Mouse (Mus musculus): ENCODE measurements at regions not wholly inside any gene's neighbourhood (a gene's known extent, or its start where the extent isn't known, plus 50 kb on each side); places are given as distances from the start of the nearest gene placed in this dataset.

GRCm38 (mm10) chr11:71409211-71409765 is 178.8 kb upstream of the Nlrp1b start:
- no peak for DNase-seq
- intact Hi-C loops (cut with DNase I), result no loop called here

- DNase-seq, result no peak
- intact Hi-C loops (cut with DNase I), result no loop called here
Measured at GRCm38 (mm10) chr11:71410582-71410981, 180.0 kb upstream of the Nlrp1b start.

- DNase-seq, result no peak
- intact Hi-C loops (cut with DNase I), result no loop called here
Measured at GRCm38 (mm10) chr11:71411958-71412357, 181.4 kb upstream of the Nlrp1b start.

GRCm38 (mm10) chr11:71414403-71415140 is 184.0 kb upstream of the Nlrp1b start:
- intact Hi-C loops (cut with DNase I), result no loop called here

GRCm38 (mm10) chr11:71415451-71415850 is 184.9 kb upstream of the Nlrp1b start:
- DNase-seq, result no peak
- intact Hi-C loops (cut with DNase I), result no loop called here

More at GRCm38 (mm10) chr11:71414403-71415140, 184.0 kb upstream of the Nlrp1b start:
- no peak for DNase-seq

GRCm38 (mm10) chr11:71422291-71422840 is 191.8 kb upstream of the Nlrp1b start:
- intact Hi-C loops (cut with DNase I), result no loop called here
- no peak for DNase-seq

GRCm38 (mm10) chr11:71423242-71423641 is 192.7 kb upstream of the Nlrp1b start:
- intact Hi-C loops (cut with DNase I), result no loop called here
- no peak for DNase-seq

GRCm38 (mm10) chr11:71424879-71425278 is 194.3 kb upstream of the Nlrp1b start:
- no peak for DNase-seq
- intact Hi-C loops (cut with DNase I), result no loop called here

GRCm38 (mm10) chr11:71429739-71430138 is 199.2 kb upstream of the Nlrp1b start:
- intact Hi-C loops (cut with DNase I), result no loop called here
- DNase-seq, result no peak

- no peak for DNase-seq
- intact Hi-C loops (cut with DNase I), result no loop called here
Measured at GRCm38 (mm10) chr11:71434241-71434640, 203.7 kb upstream of the Nlrp1b start.

GRCm38 (mm10) chr11:71434886-71435285 is 204.4 kb upstream of the Nlrp1b start:
- intact Hi-C loops (cut with DNase I), result no loop called here
- no peak for DNase-seq

- intact Hi-C loops (cut with DNase I), result no loop called here
Measured at GRCm38 (mm10) chr11:71435745-71436144, 205.2 kb upstream of the Nlrp1b start.

GRCm38 (mm10) chr11:71436335-71436734 is 205.8 kb upstream of the Nlrp1b start:
- no peak for DNase-seq
- intact Hi-C loops (cut with DNase I), result no loop called here

More at GRCm38 (mm10) chr11:71435745-71436144, 205.2 kb upstream of the Nlrp1b start:
- no peak for DNase-seq

- intact Hi-C loops (cut with DNase I), result no loop called here
- no peak for DNase-seq
Measured at GRCm38 (mm10) chr11:71436801-71437200, 206.3 kb upstream of the Nlrp1b start.

GRCm38 (mm10) chr11:71439871-71440270 is 209.3 kb upstream of the Nlrp1b start:
- DNase-seq, result no peak
- intact Hi-C loops (cut with DNase I), result no loop called here

- intact Hi-C loops (cut with DNase I), result no loop called here
- DNase-seq, result no peak
Measured at GRCm38 (mm10) chr11:71440392-71440791, 209.9 kb upstream of the Nlrp1b start.

GRCm38 (mm10) chr11:71444056-71444455 is 213.5 kb upstream of the Nlrp1b start:
- intact Hi-C loops (cut with DNase I), result no loop called here

GRCm38 (mm10) chr11:71446641-71447040 is 216.1 kb upstream of the Nlrp1b start:
- no peak for DNase-seq
- intact Hi-C loops (cut with DNase I), result no loop called here

More at GRCm38 (mm10) chr11:71444056-71444455, 213.5 kb upstream of the Nlrp1b start:
- no peak for DNase-seq

- no peak for DNase-seq
- intact Hi-C loops (cut with DNase I), result no loop called here
Measured at GRCm38 (mm10) chr11:71447841-71448745, 217.6 kb upstream of the Nlrp1b start.

GRCm38 (mm10) chr11:71480094-71480493 is 249.6 kb upstream of the Nlrp1b start:
- DNase-seq, result no peak
- intact Hi-C loops (cut with DNase I), result no loop called here

GRCm38 (mm10) chr11:71497863-71498262 is 251.9 kb upstream of the Wscd1 start:
- intact Hi-C loops (cut with DNase I), result no loop called here
- no peak for DNase-seq
